Mouse (Mus musculus): Measurements from ENCODE around the gene Misp. TPM values are rescaled to one million over a fixed set of nuclear protein-coding genes. Genes with fewer than 3 reads are reported as not detected.

Gene Misp
- polyA plus RNA-seq, 1 experiment from 2014 or later: 1.2 TPM

DNA sequence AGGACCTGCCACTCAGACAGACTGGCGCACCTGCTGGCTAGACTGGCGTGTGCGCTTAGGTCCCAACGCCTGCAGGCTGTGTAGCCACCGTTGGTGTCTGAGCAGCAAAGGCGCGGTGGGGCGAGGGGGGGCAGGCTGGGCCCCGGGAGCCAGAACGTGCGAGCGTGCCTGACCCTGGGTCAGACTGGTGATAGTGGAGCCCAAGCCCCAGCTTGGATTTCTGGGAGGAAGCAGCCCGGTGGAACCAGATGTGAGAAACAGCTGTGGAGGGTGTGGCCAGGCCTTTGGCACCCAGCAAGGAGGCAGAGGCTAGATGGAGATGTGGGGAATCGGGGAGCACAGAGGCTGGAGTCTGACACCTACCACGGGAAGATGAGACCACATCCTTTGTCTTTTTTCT, 23.5 kb upstream of the Misp start:
- Histone ChIP-seq H3K27ac (replicated peaks) (peak overlapping the region; percentile 41), H3K4me1 (peaks cover 32% of the 10 kb centered on the region), H3K9ac (peak overlapping the region; percentile 29), H3K4me3 (no peak overlapping the region), H3K27me3 (replicated peaks) (no peaks in the 10 kb centered on the region), H3K9me3 (no peaks in the 10 kb centered on the region), H3K36me3 (no peaks in the 10 kb centered on the region), H3K4me2 (peak overlapping the region; percentile 20)
- ATAC-seq (ENCODE audit: extremely low read depth, insufficient number of reproducible peaks, low FRiP score, low TSS enrichment): no peak
- WGBS: 31% methylated on average over 15 of the region's 15 CpGs

DNA sequence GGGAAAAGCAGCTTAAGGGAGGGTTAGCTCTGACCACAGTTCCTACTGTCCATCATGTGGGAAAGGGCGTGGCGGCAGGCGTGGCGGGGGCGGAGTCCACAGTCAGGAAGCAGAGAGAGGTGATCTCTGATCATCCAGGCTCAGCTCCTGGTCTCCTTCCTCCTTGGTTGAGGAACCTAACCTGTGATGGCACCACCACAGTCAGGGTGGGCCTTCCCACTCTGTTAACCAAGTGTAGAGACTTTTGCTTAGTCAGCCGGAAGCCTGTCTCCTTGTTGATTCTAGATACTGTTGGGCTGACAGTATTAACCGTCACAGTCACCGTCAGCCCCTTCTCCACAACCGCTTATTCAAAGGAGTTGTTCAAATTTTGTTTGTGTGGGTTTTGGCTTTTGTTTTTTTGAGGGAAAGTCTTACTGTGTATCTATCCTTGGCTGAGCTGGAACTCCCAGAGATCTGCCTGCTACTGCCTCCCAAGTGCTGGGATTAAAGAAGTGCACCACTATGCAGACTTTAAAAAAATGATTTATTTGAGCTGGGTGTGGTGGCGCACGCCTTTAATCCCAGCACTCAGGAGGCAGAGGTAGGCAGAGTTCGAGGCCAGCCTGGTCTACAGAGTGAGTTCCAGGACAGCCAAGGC, 22.4 kb upstream of the Misp start:
- H3K9me3 ChIP-seq: no peaks in the 10 kb centered on the region
- ATAC-seq (ENCODE audit: extremely low read depth, insufficient number of reproducible peaks, low FRiP score, low TSS enrichment): no peak
- peak overlapping the region; percentile 54 for H3K27ac ChIP-seq (replicated peaks)
- no peak overlapping the region for H3K9ac ChIP-seq
- no peaks in the 10 kb centered on the region for H3K27me3 ChIP-seq (replicated peaks)
- no peak overlapping the region for H3K4me3 ChIP-seq
- peaks cover 43% of the 10 kb centered on the region for H3K4me1 ChIP-seq
- H3K4me2 ChIP-seq: no peak overlapping the region
- 77% methylated on average over 12 of the region's 12 CpGs for WGBS
- no peaks in the 10 kb centered on the region for H3K36me3 ChIP-seq

DNA sequence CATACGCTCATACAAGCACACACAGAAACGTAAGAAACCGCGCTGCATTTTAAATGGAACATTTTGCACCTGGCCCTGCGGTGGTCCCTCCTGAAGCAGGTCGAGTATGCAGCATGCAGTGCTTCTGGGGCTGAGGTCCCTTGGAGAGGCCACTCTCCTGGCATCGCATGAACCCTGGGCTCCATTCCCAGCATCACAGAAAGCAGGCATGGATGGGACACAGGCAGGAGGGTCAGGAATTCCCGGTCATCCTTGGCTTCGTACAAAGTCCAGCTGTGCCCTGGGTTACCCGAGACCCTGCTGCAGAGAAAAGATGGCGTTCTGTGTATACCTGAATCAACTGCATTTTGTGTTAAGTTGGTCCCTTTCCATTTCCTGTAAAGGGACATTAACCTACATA, 20.3 kb upstream of the Misp start:
- peaks cover 42% of the 10 kb centered on the region for H3K4me1 ChIP-seq
- no peak overlapping the region for H3K4me2 ChIP-seq
- no peak for ATAC-seq (ENCODE audit: extremely low read depth, insufficient number of reproducible peaks, low FRiP score, low TSS enrichment)
- 80% methylated on average over 11 of the region's 11 CpGs for WGBS
- H3K9ac ChIP-seq: no peak overlapping the region
- H3K4me3 ChIP-seq: no peak overlapping the region
- H3K27me3 ChIP-seq (replicated peaks): no peaks in the 10 kb centered on the region
- H3K36me3 ChIP-seq: no peaks in the 10 kb centered on the region
- H3K9me3 ChIP-seq: no peaks in the 10 kb centered on the region
- H3K27ac ChIP-seq (replicated peaks): peak overlapping the region; percentile 32; the same call in 1 of the 2 replicates

DNA sequence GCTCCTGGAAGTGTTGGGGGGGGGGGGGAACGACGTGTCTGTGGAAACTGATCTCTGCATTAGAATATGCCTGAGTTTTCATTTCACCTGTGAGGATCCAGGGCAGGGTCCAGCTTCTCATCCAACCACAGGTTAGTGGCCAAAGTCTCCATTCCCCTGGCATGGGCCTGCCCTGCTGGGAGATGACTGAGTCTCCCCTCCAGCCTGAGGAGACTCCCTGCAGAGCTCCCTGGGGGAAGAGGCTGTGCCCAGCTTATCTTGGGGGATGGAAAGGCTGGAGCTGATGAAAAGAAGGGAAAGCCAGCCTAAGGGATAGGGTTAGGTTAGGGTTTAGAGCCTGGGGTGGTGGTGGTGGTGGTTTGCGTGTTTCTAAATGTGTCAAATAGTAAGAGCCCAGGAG, 19.0 kb upstream of the Misp start:
- H3K9me3 ChIP-seq: no peaks in the 10 kb centered on the region
- H3K27ac ChIP-seq (replicated peaks): peak overlapping the region; percentile 67
- no peaks in the 10 kb centered on the region for H3K36me3 ChIP-seq
- peaks cover 54% of the 10 kb centered on the region for H3K4me1 ChIP-seq
- WGBS: 29% methylated on average over 3 of the region's 3 CpGs
- no peak for ATAC-seq (ENCODE audit: extremely low read depth, insufficient number of reproducible peaks, low FRiP score, low TSS enrichment)
- peak overlapping the region; percentile 15; the same call in 1 of the 2 replicates for H3K4me3 ChIP-seq
- no peaks in the 10 kb centered on the region for H3K27me3 ChIP-seq (replicated peaks)
- peak overlapping the region; percentile 62 for H3K9ac ChIP-seq
- H3K4me2 ChIP-seq: peak overlapping the region; percentile 44

DNA sequence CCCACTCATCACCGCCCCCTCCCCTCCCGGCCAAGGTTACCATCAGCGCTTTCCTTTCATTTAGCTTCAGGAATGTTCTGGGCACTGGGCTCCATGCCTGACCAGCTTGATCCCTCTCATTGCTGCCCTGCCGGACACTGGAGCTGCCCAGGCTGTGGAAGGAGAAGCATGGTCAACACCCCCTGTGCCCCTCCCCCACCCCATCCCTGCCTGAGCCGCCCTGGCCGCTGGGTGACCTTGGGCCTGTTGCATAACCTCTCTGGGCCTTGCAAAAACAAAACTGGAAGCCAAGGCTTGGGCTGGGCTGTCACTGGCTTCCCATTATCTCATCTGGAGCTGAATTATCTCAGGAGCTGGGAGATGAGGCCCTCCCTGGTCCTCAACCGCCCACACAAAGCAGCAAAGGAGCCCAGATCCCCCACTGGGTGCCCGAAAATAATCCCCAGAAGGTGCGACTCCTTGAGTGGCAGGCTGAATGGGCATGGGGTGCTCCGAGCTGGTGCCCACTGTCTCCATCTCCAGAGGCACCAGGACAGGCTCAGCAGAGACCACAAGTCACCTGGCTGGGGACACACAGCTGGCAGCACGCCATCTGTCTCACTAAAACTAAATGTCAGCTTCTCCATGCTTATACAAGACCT, 18.3 kb upstream of the Misp start:
- 26% methylated on average over 11 of the region's 11 CpGs for WGBS
- H3K27ac ChIP-seq (replicated peaks): peak overlapping the region; percentile 67

DNA sequence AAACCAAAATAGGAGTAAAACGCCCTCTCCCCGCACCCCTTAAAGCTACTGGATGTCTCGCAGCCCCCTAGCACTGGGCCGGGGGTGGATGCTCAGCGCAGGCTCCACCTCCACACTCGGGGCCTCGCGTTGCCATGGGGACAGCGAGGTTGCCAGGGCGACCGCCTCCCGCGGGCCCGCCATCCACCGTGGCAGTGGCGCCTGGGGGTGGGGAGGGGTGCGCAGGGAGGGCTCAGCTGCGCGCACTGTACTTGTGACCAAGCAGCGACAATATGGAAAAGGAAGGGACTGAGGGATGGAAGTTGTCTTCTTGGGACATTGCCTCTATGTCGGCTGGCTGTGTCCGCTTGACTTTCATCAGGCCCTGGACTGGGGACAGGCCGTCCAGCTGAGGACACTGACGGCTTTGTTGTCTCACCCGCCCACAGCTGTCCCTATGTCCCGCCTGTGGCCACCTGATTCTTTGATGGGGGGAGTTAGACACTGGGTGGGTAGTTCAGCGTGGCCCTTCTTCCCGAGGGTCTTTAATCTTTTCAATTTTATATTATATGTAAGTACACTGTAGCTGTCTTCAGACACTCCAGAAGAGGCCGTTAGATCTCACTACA, 17.0 kb upstream of the Misp start:
- no peak overlapping the region for H3K4me3 ChIP-seq
- WGBS: 17% methylated on average over 29 of the region's 29 CpGs
- no peak overlapping the region; the same call in 1 of the 2 replicates for H3K9ac ChIP-seq
- no peak for ATAC-seq (ENCODE audit: extremely low read depth, insufficient number of reproducible peaks, low FRiP score, low TSS enrichment)
- no peaks in the 10 kb centered on the region for H3K27me3 ChIP-seq (replicated peaks)
- no peaks in the 10 kb centered on the region for H3K9me3 ChIP-seq
- H3K4me2 ChIP-seq: peak overlapping the region; percentile 25
- H3K36me3 ChIP-seq: peaks cover 7% of the 10 kb centered on the region; the same call in 1 of the 2 replicates
- H3K4me1 ChIP-seq: peaks cover 57% of the 10 kb centered on the region
- peak overlapping the region; percentile 67 for H3K27ac ChIP-seq (replicated peaks)

More for the DNA sequence above, 18.3 kb upstream of the Misp start:
- ATAC-seq (ENCODE audit: extremely low read depth, insufficient number of reproducible peaks, low FRiP score, low TSS enrichment): no peak
- H3K27me3 ChIP-seq (replicated peaks): no peaks in the 10 kb centered on the region
- H3K4me2 ChIP-seq: peak overlapping the region; percentile 44
- H3K9ac ChIP-seq: peak overlapping the region; percentile 62
- H3K9me3 ChIP-seq: no peaks in the 10 kb centered on the region
- peak overlapping the region; percentile 15; the same call in 1 of the 2 replicates for H3K4me3 ChIP-seq
- no peaks in the 10 kb centered on the region; the same call in 1 of the 2 replicates for H3K36me3 ChIP-seq
- H3K4me1 ChIP-seq: peaks cover 54% of the 10 kb centered on the region

DNA sequence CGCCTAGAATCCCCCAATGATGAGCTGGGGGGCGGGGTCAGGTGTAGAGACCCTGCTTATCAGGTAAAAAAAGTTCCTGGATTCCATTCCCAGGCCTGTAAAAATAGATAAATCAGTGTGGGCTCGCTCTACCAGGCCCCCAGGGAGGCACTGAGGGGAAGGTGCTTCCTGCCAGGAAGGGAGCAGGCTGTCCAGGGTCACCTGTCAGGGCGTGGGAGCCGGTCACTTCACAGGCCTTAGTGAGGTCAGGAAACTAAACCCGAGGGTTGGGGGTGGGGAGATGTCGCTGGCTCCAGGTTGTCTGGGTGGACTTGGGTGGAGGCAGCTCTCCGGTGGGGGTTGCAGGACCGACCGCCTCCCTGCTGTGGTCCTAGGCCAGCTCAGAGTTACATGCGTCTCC, 15.2 kb upstream of the Misp start:
- H3K9me3 ChIP-seq: no peaks in the 10 kb centered on the region
- no peaks in the 10 kb centered on the region for H3K27me3 ChIP-seq (replicated peaks)
- peak overlapping the region; percentile 56 for H3K4me2 ChIP-seq
- H3K4me1 ChIP-seq: peaks cover 57% of the 10 kb centered on the region
- 0 out of 2 replicates have a peak, but pooled peaks have one; percentile 12 for ATAC-seq (ENCODE audit: extremely low read depth, insufficient number of reproducible peaks, low FRiP score, low TSS enrichment)
- H3K36me3 ChIP-seq: peaks cover 24% of the 10 kb centered on the region
- peak overlapping the region; percentile 32 for H3K4me3 ChIP-seq
- H3K9ac ChIP-seq: peak overlapping the region; percentile 63; the same call in 1 of the 2 replicates
- 26% methylated on average over 11 of the region's 11 CpGs for WGBS
- peak overlapping the region; percentile 84 for H3K27ac ChIP-seq (replicated peaks)

DNA sequence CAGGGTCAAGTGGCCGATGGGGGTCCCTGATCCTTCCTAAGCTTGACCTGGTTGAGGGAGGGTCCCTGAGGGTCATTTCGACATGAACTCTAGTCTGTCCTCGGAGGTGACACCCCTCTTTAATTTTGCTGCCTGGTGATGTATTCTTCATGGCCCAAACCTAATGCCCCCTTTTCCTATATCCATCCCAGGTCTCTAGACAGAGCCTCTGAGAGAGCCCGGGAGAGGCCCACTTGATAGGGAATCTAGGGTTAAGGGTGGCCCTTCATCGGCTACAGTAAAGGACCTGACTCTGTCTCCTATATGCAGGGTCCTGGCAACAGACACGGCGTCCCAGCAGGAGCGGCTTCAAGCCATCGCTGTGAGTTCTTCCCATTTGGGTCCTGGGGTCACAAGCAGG, 14.5 kb upstream of the Misp start:
- H3K27me3 ChIP-seq (replicated peaks): no peaks in the 10 kb centered on the region
- WGBS: 76% methylated on average over 9 of the region's 9 CpGs
- H3K9ac ChIP-seq: peak overlapping the region; percentile 63
- H3K4me1 ChIP-seq: peaks cover 57% of the 10 kb centered on the region
- H3K4me2 ChIP-seq: peak overlapping the region; percentile 56
- H3K4me3 ChIP-seq: peak overlapping the region; percentile 32
- H3K27ac ChIP-seq (replicated peaks): peak overlapping the region; percentile 84
- H3K9me3 ChIP-seq: no peaks in the 10 kb centered on the region
- H3K36me3 ChIP-seq: peaks cover 31% of the 10 kb centered on the region
- ATAC-seq (ENCODE audit: extremely low read depth, insufficient number of reproducible peaks, low FRiP score, low TSS enrichment): no peak

DNA sequence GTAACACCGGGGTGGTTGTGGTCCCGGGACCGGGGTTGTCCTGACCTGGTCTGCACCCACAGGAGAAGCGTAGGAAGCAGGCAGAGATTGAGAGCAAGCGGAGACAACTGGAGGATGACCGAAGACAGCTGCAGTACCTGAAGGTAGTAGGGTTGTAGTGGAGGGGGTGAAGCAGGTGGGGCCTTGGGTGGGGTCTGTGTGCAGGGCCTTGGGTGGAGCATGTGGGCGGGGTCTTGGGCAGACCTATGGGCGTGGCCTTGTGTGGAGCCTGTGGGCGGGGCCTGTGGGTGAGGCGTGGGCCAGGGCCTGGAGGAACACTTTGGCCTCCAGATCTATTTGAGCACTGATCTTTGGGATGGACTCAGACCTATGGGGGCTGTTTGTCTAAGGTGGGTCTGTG, 13.8 kb upstream of the Misp start:
- no peak for ATAC-seq (ENCODE audit: extremely low read depth, insufficient number of reproducible peaks, low FRiP score, low TSS enrichment)
- Histone ChIP-seq H3K4me3 (peak overlapping the region; percentile 32), H3K27me3 (replicated peaks) (no peaks in the 10 kb centered on the region), H3K4me2 (peak overlapping the region; percentile 56), H3K36me3 (peaks cover 34% of the 10 kb centered on the region), H3K9me3 (no peaks in the 10 kb centered on the region), H3K27ac (replicated peaks) (peak overlapping the region; percentile 84), H3K9ac (peak overlapping the region; percentile 63; the same call in 1 of the 2 replicates), H3K4me1 (peaks cover 51% of the 10 kb centered on the region)
- WGBS: 71% methylated on average over 10 of the region's 10 CpGs

DNA sequence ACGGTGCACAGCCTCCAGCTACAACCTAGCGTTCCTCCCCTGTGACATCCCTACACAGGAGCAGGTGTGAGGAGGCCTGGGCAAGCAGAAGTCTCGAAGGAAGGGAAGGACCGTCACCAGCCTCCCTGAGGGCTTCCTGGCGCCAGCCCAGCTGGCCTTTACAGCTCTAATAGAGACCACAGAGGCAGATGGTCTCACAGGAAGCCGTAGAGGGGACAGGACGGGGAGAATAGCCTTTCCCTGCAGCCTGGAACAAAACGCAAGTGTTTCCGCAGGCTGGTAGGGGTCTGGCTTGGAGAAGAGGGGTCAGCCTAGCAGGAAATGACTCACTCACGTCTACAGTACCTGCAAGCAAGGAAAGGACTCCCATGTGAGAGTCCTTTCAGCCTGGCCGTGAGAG, 13.0 kb upstream of the Misp start:
- H3K4me3 ChIP-seq: peak overlapping the region; percentile 32
- ATAC-seq (ENCODE audit: extremely low read depth, insufficient number of reproducible peaks, low FRiP score, low TSS enrichment): peak; percentile 7; the same call in 1 of the 2 replicates
- H3K9me3 ChIP-seq: no peaks in the 10 kb centered on the region
- H3K27me3 ChIP-seq (replicated peaks): no peaks in the 10 kb centered on the region
- peaks cover 44% of the 10 kb centered on the region for H3K4me1 ChIP-seq
- H3K27ac ChIP-seq (replicated peaks): peak overlapping the region; percentile 84
- peaks cover 39% of the 10 kb centered on the region for H3K36me3 ChIP-seq
- H3K9ac ChIP-seq: peak overlapping the region; percentile 63
- WGBS: 60% methylated on average over 11 of the region's 11 CpGs
- peak overlapping the region; percentile 56 for H3K4me2 ChIP-seq

DNA sequence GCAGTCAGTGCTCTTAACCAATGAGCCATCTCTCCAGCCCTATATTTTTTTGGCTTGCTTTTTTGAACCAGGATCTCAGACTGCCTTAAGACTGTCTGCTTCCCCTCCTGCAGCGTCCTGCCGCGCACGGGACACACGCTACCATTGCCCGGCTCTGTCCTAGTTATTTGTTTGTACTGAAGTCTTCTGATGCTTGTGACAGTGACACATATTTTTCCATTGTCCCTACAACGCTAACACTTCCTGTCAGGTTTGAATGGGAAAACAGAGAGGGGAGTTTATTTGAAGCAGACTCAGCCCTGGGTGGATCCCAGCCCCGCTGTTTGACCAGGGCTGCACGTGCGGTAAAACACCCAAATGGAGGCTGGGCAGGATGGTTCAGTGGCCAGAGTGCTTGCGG, 12.1 kb upstream of the Misp start:
- Histone ChIP-seq H3K4me2 (peak overlapping the region; percentile 56), H3K9me3 (no peaks in the 10 kb centered on the region), H3K4me1 (peaks cover 35% of the 10 kb centered on the region), H3K9ac (peak overlapping the region; percentile 63; the same call in 1 of the 2 replicates), H3K36me3 (peaks cover 39% of the 10 kb centered on the region), H3K4me3 (peak overlapping the region; percentile 23), H3K27me3 (replicated peaks) (no peaks in the 10 kb centered on the region), H3K27ac (replicated peaks) (peak overlapping the region; percentile 84)
- WGBS: 75% methylated on average over 11 of the region's 11 CpGs
- no peak for ATAC-seq (ENCODE audit: extremely low read depth, insufficient number of reproducible peaks, low FRiP score, low TSS enrichment)
